Mouse (Mus musculus) testis, postnatal 14 days (tissue): ENCODE results near the gene Dohh.

Source experiments
- DNase-seq: peaks from one replicate; pipeline ENCODE4 v3.0.0; 2021; ENCODE audit warnings: low spot score

Gene Dohh

DNA sequence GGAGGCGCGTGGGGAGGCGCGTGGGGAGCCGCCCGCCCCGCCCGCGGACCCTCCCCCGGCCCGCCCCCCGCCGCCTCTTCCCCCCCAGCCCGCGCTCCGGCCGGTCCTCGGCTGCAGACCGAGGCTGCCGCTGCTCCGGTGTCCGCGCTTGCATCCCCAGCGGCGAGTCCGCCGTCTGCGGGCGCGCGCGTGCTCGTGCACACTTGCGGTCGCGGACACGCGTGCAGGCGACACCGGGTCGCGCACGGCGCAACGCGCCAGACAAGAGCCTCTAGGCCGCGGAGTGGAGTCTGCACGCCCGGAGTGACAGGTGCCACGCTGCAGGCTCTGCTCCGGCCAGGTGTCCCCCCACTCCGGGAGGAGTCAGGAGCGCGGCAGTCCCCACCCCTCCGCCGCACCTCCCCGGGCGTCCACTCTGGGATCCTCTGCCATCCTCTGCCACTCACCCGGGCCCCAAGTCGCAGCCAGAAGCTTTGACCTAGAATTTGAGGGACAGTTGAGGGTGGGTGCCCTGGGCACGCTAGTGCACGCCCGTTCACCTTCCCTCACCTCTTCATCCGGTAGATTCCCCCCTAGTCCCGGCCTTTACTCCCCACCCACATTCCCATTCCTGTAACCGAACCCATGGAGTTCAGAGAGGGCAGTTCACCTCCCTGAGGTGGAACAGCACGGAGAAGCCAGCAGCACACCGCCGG, 46.8 kb downstream of the Dohh start:
- peak; percentile 72 for DNase-seq

DNA sequence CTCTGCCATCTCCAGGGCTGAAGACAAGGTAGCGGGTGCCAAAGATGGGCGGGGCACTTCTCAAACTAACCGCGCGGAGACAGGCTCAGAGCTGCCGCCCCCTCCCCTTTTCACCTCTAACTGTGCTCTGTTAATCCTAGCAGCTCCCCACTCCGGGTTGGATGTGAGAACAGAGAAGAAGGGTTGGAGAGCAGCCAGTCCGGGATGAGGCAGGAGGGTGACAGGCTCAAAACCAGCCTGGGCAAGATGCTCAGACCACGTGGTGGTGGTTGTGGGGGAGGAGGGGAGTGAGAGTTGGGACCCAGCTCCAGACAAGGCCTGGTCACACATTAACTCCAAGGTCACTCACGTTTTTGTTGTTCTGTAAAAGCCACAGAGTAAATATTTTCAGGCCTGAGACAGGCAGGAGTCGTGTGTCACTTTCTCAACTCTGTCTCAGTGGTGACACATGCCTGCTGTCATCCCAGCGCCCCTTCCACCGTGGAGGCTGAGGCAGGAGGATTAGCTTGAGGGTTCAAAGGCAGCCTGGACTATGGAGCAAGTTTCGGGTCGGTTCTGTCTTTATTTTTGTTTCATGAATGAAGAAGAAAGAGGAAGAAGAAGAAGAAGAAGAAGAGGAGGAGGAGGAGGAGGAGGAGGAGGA, 47.4 kb downstream of the Dohh start:
- DNase-seq, result peak; percentile 75

DNA sequence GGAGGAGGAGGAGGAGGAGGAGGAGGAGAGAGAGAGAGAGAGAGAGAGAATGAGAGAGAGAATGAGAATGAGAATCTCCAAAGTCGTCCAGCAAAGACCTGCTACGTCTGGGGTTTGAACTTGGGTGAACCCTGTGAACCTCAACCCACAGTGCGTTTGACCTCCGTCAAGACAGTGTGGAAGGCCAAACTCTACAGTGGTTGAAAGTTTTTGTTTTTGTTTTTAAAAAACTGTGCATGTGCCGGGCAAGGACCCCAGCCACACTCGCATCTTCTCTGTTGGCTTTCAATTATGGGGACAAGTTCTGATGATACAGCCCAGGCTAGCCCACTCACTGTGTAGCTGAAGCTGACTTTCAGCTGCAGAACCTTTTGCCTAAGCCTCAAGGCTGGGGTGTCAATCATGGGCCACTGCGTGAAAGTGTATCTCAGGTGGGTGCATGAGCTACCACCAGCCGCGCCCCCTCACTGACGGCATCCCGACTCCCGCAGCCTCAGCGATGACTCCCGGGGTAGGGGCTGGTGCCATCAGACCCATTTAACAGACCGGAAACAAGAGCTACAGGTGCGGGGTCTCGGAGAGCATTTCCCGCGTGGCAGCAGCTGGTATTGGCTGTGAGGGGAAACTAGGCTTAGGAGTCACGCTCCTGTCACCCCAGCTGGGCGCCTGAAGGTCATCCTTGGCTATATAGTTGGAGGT, 48.1 kb downstream of the Dohh start:
- peak; percentile 38 for DNase-seq

DNA sequence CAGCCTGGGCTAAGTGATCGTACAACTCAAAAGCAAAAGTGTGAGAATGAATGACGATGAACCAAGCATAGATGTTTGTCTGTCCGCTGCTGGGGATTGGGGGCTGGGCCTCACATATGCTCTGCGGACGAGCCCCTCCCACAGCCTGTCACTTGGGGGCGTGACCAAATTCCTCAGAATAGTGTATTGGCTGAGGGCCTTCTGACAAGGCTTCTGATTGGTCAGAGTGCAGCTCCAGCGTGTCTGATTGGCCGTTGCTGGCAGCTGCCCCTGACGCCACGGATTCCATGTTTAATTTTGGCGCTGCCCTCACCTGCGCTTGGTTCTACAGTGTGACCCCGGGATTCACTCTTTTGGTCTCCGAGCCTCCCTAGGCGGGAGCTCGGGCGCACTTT, 48.6 kb downstream of the Dohh start:
- peak; percentile 92 for DNase-seq

DNA sequence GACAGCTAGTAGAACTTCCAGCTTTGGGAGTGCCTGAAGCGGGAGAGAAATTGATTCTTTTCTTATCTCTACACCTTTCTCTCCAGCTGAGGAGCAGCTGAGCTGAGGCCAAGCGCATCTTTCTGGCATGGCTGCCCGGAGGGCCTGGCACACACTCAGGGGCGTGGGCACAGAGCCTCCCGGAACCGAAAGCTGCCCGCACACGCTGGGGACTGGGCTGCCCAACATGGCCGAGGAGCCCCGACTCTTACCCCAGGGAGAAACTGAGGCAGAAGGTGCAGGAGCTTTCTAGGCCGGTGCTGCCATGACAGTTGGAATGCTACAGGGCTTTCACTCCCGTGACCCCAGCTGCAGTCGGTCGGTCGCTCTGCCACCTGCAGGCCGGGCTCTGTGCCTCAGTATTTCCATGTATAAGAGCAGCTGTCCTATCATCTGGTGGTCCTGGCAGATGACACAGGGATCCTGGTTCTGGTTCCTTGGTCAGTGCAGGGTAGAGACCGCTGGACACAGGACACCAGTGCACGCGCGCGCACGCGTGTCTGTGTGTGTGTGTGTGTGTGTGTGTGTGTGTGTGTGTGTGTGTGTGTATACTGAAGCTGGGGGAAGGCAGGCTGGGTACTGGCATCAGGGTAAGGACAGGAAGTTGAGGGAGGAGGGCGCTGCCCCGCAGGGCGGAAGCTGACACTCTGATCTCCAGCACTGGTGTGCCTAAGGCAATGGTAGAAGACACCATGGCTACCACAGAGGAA, 49.5 kb downstream of the Dohh start:
- peak; percentile 42 for DNase-seq

DNA sequence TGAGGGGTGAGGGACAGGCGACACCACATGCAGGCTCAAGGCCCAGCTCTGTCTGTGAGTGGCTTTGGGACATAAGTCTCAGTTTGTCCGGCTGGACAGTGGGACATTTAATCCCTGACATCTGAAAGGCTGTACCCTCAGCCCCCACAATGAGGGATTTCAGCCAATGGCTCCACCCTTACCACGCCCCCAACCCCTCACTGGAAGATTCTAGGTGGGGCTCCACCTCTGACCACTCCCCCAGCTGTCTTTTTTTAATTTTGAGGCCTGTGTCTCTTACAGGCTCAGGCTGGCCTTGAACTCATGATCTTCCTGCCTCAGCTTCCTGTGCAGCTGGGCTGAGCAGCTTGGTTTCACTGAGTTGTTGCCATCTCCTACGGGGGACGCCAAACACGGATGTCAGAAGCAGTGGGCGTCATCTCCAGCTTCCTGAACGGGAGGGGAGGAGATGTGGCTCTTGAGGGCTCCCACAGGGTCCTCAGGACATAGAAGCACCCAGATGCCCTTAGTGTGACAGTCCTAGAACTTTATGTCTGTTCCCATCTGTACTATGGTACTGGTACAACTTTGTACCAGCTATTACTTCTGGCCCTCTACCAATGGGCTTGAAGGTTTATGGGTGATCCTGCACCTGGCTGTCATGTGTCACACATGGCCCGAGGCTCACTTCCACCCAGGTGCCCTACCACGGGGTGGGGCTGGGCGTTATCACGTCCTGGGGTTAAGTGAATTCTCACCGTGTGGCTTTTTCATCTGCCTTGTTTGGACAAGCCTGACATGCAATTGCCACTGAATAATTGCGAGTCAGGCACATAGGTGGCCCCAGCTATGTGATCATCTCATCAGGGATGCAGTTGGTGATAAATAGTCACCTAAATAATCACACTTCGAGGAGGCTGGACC, 50.4 kb downstream of the Dohh start:
- peak; percentile 55 for DNase-seq

DNA sequence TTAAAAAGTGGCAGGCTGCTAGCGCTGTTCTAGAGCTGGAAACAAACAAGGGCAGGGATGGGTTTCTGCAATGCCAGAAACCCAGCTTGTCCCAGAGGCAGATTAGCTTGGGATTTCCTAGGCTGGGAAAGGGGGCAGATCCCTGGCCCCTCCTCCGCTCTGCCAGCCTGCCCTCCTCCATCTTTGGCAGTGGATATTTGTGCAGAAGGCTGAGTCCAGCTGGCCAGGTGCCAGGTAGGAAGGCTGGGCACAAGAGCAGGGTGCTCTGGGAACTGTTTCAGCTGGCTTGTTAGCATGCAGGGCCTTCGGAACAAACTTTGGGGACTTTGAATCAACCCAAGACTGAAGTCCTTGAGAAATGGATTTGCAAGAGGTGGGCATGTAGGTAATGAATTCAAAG, 51.2 kb downstream of the Dohh start:
- DNase-seq, result peak; percentile 81
